Mouse (Mus musculus) hindbrain, embryonic 15.5 days (tissue): ENCODE measurements around the gene Pcdh9. TPM values are rescaled to one million over a fixed set of nuclear protein-coding genes. Genes with fewer than 3 reads are reported as not detected.

Source experiments
- ATAC-seq: fragments of 200-750 bp; cut with Nextera tagmentation; 2 replicates; pipeline ENCODE4 v1.8.0; 2017; ENCODE audit warnings: low read depth, moderate number of reproducible peaks, moderate TSS enrichment; ENCODE audit not compliant: low FRiP score
- H3K27ac ChIP-seq: fragments of 300-500 bp; sonication (generic); replicated peaks from 2 replicates; pipeline ENCODE4 v1.5.1; 2015; ENCODE audit warnings: mild to moderate bottlenecking, inconsistent platforms
- H3K27me3 ChIP-seq: fragments of 300-500 bp; sonication (generic); 2 replicates; pipeline ENCODE4 v1.6.1; 2015; ENCODE audit warnings: control low read depth, inconsistent platforms
- H3K36me3 ChIP-seq: fragments of 300-500 bp; sonication (generic); 2 replicates; pipeline ENCODE4 v1.6.1; 2015; ENCODE audit warnings: control low read depth, inconsistent platforms
- H3K4me1 ChIP-seq: fragments of 300-500 bp; sonication (generic); replicated peaks from 2 replicates; pipeline ENCODE4 v1.6.1; 2015; ENCODE audit warnings: control low read depth, inconsistent platforms
- H3K4me2 ChIP-seq: fragments of 300-500 bp; sonication (generic); 2 replicates; pipeline ENCODE4 v1.6.1; 2015; ENCODE audit warnings: moderate library complexity, mild to moderate bottlenecking, inconsistent platforms
- H3K4me3 ChIP-seq: fragments of 300-500 bp; sonication (generic); 2 replicates; pipeline ENCODE4 v1.5.1; 2015; ENCODE audit warnings: mild to moderate bottlenecking, inconsistent platforms
- H3K9ac ChIP-seq: fragments of 300-500 bp; sonication (generic); 2 replicates; pipeline ENCODE4 v1.6.1; 2015; ENCODE audit warnings: inconsistent platforms
- H3K9me3 ChIP-seq: fragments of 300-500 bp; sonication (generic); 2 replicates; pipeline ENCODE4 v1.6.1; 2016; ENCODE audit warnings: control low read depth, inconsistent platforms
- WGBS: fragments of 180-500 bp; shearing (Covaris S2); methylation state at CpG from one replicate; pipeline ENCODE4 v1.1.7; 2015; 5-methylcytosine and 5-hydroxymethylcytosine counted together
- polyA plus RNA-seq: library from polyadenylated mRNA; unstranded; fragments of >200 nt; fragmentation: Nextera tagmentation; extraction: Ambion mirVana; gene quantifications from 2 replicates; pipeline ENCODE4 v1.2.1, GENCODE M21; 2015

Pcdh9 gene
- polyA plus RNA-seq, 1 experiment from 2014 or later = 182 TPM

DNA sequence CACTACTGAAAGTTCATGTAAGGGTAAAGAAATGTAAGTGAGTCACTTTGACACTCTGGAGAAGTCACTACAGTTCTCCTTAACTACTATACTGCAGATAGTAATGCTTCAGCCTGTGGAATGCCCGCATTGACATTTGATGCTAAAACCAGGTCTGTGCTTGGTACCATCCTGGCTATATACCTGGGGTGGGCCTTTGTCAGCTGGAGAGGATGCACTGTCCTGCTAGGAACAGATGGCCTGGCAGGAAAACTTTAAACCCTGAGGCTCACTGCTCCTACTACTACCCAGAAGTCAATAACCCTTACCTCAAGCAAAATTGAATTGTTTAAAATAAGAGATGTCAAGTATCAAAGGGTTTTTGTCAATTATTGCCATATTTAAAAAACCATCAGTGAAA lies 14.5 kb downstream of the Pcdh9 start:
- WGBS = 89% methylated on average over 1 of the region's 1 CpGs
- no peak overlapping the region for H3K4me3 ChIP-seq

DNA sequence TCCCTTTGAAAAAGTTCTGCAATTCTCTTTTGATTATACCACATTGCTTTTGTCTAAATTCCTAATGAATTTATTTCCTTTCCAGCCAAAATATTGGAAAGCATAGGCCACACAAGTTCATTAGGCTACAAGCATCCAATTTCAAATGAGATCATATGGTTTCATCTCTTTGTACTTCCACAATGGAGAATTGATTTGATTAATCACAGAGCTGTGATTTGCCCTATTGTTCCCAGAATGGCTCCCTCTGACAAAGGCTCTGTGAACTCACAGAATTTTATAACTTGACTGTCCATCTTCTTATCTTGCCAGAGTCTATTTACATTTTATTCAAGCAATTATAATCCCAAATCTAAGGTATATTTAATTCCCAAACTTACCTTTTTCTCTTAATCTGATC lies 22.3 kb downstream of the Pcdh9 start:
- no peak for ATAC-seq
- H3K4me2 ChIP-seq = no peak overlapping the region
- H3K27ac ChIP-seq = no peak overlapping the region
- no peaks in the 10 kb centered on the region for H3K4me1 ChIP-seq
- no peaks in the 10 kb centered on the region for H3K9me3 ChIP-seq
- no peak overlapping the region for H3K4me3 ChIP-seq
- no peaks in the 10 kb centered on the region for H3K27me3 ChIP-seq
- H3K9ac ChIP-seq = no peak overlapping the region
- H3K36me3 ChIP-seq = no peaks in the 10 kb centered on the region

More for the DNA sequence above, 14.5 kb downstream of the Pcdh9 start:
- Histone ChIP-seq H3K9me3 (no peaks in the 10 kb centered on the region), H3K4me1 (0 out of 2 replicates have a peak, but pooled peaks cover 2% of the 10 kb centered on the region), H3K27ac (no peak overlapping the region), H3K36me3 (no peaks in the 10 kb centered on the region), H3K27me3 (no peaks in the 10 kb centered on the region), H3K9ac (no peak overlapping the region), H3K4me2 (no peak overlapping the region)
- ATAC-seq = no peak

DNA sequence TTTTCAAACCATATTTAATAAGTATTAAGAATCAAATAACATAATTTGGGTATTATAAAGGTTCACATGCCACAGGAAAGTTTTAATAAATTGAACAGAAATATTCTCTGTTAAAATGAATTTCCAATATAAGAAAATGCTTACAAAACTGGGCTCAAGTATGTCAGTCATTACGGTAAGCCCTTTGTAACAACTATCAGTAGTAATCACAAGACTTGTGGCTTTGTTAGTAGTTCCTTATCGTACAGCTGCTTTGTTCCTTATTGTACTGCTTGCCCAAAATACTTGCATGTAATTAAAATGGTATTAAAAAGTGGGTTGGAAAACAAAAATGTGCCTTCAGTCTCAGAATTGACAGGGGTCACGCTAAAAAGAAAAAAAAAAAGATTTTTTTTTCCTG lies 32.4 kb downstream of the Pcdh9 start:
- H3K27ac ChIP-seq = no peak overlapping the region
- no peak overlapping the region for H3K4me3 ChIP-seq
- H3K9me3 ChIP-seq = no peaks in the 10 kb centered on the region
- H3K4me2 ChIP-seq = no peak overlapping the region
- no peaks in the 10 kb centered on the region for H3K4me1 ChIP-seq
- no peak overlapping the region for H3K9ac ChIP-seq
- no peaks in the 10 kb centered on the region for H3K27me3 ChIP-seq
- no peaks in the 10 kb centered on the region for H3K36me3 ChIP-seq
- ATAC-seq = no peak
- WGBS = 77% methylated on average over 3 of the region's 3 CpGs

DNA sequence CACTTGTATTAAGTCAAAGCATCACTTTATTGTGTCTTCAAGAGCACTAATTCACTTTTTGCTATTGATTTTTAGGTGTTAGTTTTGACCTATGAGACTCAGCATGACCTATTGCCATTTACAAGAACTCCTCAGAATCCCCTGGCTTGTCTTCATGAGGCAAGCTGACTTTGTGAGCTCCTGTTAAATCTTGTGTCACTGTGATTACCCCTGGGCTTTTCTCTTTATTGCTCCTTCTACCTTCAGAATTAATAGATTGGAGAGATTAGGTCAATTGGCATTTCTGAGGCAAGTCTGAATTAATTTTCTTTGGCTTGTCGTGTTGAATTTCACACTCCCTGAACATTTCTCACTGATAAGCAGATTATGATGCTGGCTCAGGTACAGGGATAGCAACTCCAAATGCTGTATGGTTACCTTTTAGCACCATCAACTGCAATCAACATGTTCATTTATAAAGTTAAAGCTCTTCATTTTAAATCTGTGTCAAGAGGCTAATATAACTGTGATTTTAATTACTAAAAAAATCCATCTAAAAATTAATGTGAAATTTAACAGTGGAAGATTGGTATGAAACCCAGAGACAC lies 44.3 kb downstream of the Pcdh9 start:
- ATAC-seq = no peak
- WGBS = 22% methylated on average over 1 of the region's 1 CpGs
- H3K9me3 ChIP-seq = no peaks in the 10 kb centered on the region
- no peak overlapping the region for H3K4me3 ChIP-seq
- no peaks in the 10 kb centered on the region for H3K36me3 ChIP-seq
- H3K27ac ChIP-seq = no peak overlapping the region
- H3K4me1 ChIP-seq = no peaks in the 10 kb centered on the region
- H3K27me3 ChIP-seq = no peaks in the 10 kb centered on the region
- no peak overlapping the region for H3K4me2 ChIP-seq
- H3K9ac ChIP-seq = no peak overlapping the region

DNA sequence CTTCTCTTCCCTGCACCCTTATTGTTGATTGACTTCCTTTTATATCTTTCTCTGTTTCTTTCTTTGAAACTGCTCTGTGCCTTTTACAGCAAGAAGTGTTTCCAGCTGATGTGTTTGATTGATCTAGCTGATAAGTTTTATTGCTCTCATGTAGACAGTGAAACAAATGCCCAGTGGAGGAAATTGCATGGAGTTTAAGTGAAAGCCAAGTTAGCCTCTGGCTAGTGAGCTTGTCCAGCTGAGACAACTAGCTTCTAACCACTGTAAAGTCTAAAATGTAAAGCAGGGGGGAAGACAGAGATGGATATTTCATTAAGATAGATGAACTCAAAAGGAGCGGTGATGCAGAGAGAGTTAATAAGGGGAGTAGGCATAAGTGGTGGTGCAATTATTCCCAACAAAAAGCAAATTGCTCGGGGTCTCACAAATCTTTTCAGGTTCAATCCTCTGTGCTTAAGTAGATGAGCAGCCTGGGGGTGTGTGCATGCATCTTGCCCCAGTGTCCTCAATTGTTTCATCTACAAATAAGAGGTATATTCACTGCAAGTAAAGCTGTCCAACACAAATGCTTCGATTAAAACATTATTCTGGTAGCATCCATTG lies 47.7 kb downstream of the Pcdh9 start:
- Histone ChIP-seq H3K4me1 (no peaks in the 10 kb centered on the region), H3K27me3 (no peaks in the 10 kb centered on the region), H3K4me3 (no peak overlapping the region), H3K36me3 (no peaks in the 10 kb centered on the region), H3K9me3 (no peaks in the 10 kb centered on the region), H3K27ac (no peak overlapping the region), H3K9ac (no peak overlapping the region), H3K4me2 (no peak overlapping the region)
- 27% methylated on average over 3 of the region's 3 CpGs for WGBS
- ATAC-seq = no peak

DNA sequence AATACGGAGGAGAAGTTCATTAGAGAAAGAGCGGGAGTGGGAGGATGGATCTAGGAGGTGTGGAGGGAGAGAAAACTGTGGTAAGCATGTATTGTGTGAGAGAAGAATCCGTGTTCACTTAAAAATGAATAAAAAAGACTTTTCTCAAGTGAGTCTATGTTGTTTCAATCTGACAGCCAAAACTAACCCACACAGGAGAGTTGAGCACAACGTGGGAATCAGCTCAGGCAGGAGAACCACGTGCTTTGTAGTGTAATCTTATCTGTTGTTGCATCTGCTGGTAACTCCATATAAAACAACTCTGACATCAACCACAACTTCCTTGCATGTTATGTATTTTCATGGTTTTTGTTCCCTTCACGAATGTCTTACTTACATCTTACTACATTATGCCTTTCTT lies 58.0 kb downstream of the Pcdh9 start:
- H3K27me3 ChIP-seq = no peaks in the 10 kb centered on the region
- H3K4me3 ChIP-seq = no peak overlapping the region
- WGBS = 82% methylated on average over 6 of the region's 6 CpGs
- ATAC-seq = no peak
- H3K9me3 ChIP-seq = no peaks in the 10 kb centered on the region
- no peak overlapping the region for H3K9ac ChIP-seq
- no peak overlapping the region for H3K4me2 ChIP-seq
- H3K36me3 ChIP-seq = no peaks in the 10 kb centered on the region
- no peaks in the 10 kb centered on the region for H3K4me1 ChIP-seq
- no peak overlapping the region for H3K27ac ChIP-seq

DNA sequence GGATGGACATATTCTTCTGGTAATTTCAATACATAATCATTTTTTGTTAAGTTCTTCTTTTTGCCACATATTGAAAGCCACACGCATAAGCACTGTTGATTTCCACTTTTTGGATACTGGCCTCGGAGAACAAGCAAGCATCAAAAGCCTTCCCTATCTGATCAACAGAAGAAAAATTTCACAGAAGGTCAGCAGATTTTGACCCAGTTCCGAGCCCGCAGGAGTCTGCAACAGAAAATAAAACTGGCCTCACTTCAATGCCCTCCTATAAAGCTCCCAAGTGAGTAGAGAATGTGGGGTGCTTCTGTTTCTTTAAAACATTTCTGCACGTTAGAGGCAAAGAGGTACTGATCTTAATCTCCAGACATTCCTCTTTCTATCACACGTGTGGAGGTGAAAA lies 63.3 kb downstream of the Pcdh9 start:
- Histone ChIP-seq H3K36me3 (no peaks in the 10 kb centered on the region), H3K27me3 (no peaks in the 10 kb centered on the region), H3K4me2 (no peak overlapping the region), H3K27ac (no peak overlapping the region), H3K4me1 (peaks cover 9% of the 10 kb centered on the region), H3K9me3 (no peaks in the 10 kb centered on the region), H3K9ac (no peak overlapping the region), H3K4me3 (no peak overlapping the region)
- WGBS = 49% methylated on average over 6 of the region's 6 CpGs
- ATAC-seq = no peak

DNA sequence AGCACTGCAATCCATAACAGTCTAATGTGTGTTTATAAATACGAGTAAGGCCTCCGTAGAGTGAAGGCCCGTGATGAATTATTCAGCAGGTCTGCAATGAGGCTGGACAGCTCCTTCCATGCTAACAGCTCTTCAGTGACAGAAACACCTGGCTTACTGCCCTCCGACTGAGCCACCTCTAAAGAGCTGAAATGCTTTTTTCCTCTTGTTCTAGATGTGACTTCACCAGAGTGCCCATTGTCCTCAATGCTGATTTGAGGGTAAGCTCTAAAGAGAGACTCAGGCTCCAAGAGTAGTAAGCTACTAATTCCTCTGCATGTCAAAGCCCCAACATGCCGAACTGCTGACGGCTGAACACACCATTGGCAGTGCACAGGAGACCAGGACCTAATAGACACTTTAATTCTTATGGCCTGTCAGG lies 64.4 kb downstream of the Pcdh9 start:
- no peaks in the 10 kb centered on the region for H3K27me3 ChIP-seq
- H3K27ac ChIP-seq = 0 out of 2 replicates have a peak overlapping the region, but pooled peaks have one; percentile 14
- H3K4me2 ChIP-seq = peak overlapping the region; percentile 9; the same call in 1 of the 2 replicates
- peak; percentile 61; the same call in 1 of the 2 replicates for ATAC-seq
- WGBS = 25% methylated on average over 6 of the region's 6 CpGs
- no peaks in the 10 kb centered on the region for H3K9me3 ChIP-seq
- peaks cover 9% of the 10 kb centered on the region for H3K4me1 ChIP-seq
- H3K4me3 ChIP-seq = no peak overlapping the region
- H3K36me3 ChIP-seq = no peaks in the 10 kb centered on the region
- H3K9ac ChIP-seq = no peak overlapping the region

DNA sequence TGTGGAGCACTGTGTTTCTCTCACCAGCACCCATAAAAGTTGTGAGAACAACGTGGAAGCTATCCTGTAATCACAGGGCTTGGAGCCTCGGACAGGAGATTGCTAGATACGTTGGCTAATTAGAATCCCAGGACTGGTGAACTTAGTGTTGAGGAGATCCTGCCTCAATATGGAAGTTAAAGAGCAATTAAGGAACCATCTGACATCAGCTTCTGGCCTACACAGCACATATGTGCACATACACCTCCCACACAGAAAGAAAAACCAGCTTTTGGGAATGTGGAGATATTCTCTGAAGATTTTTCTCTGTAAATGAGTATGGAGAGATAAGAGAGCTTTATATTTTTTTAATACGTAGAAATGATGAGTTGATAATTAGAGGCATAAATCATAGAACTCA lies 71.6 kb downstream of the Pcdh9 start:
- Histone ChIP-seq H3K4me2 (no peak overlapping the region), H3K36me3 (no peaks in the 10 kb centered on the region), H3K9ac (no peak overlapping the region), H3K27me3 (no peaks in the 10 kb centered on the region), H3K9me3 (no peaks in the 10 kb centered on the region), H3K27ac (no peak overlapping the region), H3K4me1 (no peaks in the 10 kb centered on the region), H3K4me3 (no peak overlapping the region)
- WGBS = 82% methylated on average over 4 of the region's 4 CpGs
- no peak for ATAC-seq

DNA sequence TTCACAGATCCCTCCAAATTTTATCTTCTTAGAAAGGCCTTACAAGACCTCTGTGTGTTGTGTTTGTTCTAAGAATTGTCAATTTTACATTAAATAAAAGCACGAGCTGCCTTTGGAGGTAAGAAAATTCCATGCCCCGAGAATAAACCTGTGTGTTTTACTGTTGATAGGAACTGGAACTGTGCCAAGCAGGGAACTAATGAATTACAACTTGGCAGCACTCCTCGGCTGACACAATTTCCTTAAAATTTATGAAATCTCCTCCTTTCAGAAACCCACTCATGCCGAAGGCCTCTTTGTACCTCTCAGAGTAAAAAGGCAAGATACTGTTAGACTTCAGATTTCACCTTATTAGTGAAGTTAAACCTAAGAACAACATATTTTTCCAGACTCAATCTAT lies 72.9 kb downstream of the Pcdh9 start:
- Histone ChIP-seq H3K27me3 (no peaks in the 10 kb centered on the region), H3K36me3 (no peaks in the 10 kb centered on the region), H3K4me1 (no peaks in the 10 kb centered on the region), H3K9me3 (no peaks in the 10 kb centered on the region), H3K4me3 (no peak overlapping the region), H3K27ac (no peak overlapping the region), H3K9ac (no peak overlapping the region), H3K4me2 (no peak overlapping the region)
- no peak for ATAC-seq
- WGBS = 31% methylated on average over 4 of the region's 4 CpGs

DNA sequence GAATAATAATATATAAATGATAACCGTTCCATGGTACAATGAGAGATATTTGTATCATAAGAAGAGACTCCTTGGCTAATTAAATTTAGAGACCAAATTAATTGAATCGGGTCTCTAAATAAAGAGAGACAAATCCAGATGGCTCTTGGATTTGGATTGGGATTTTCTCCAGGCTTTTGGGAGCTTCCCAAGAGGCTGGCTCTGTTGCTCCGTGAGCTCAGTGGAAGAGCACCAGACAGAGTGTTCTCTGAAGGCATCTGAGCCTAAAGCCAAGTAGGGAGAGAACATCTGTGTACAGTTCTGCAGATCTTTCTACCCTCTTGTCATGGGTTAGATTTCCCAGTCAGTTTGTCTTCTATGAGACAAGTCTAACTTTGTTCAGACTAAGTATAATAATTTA lies 95.9 kb downstream of the Pcdh9 start:
- ATAC-seq = no peak
- H3K4me2 ChIP-seq = no peak overlapping the region
- no peak overlapping the region for H3K9ac ChIP-seq
- WGBS = 81% methylated on average over 3 of the region's 3 CpGs
- H3K4me1 ChIP-seq = no peaks in the 10 kb centered on the region
- no peak overlapping the region for H3K27ac ChIP-seq
- no peaks in the 10 kb centered on the region for H3K9me3 ChIP-seq
- H3K4me3 ChIP-seq = no peak overlapping the region
- no peaks in the 10 kb centered on the region for H3K36me3 ChIP-seq
- H3K27me3 ChIP-seq = no peaks in the 10 kb centered on the region

DNA sequence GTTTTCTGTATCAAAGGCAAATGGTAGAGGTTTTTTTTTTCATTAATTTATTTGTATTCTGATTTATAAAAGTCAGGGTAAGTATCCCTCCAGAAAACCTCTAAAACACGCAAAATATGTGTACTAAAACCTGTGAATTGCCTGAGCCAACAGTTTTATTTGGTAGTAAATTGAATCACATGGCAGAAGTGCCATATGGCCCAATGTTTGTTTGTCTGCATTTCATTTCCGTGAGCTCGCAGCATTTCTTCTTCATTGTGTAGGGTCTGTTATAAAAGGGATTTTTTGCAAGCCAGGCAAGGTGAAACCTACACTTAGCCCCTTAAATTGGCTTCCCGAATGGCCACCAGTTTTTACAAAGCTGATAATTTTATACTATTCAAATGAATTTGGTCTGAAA lies 104.2 kb downstream of the Pcdh9 start:
- Histone ChIP-seq H3K4me1 (no peaks in the 10 kb centered on the region), H3K9me3 (no peaks in the 10 kb centered on the region), H3K27ac (no peak overlapping the region), H3K9ac (no peak overlapping the region), H3K36me3 (no peaks in the 10 kb centered on the region), H3K27me3 (no peaks in the 10 kb centered on the region), H3K4me3 (no peak overlapping the region), H3K4me2 (no peak overlapping the region)
- 73% methylated on average over 4 of the region's 4 CpGs for WGBS
- ATAC-seq = no peak

DNA sequence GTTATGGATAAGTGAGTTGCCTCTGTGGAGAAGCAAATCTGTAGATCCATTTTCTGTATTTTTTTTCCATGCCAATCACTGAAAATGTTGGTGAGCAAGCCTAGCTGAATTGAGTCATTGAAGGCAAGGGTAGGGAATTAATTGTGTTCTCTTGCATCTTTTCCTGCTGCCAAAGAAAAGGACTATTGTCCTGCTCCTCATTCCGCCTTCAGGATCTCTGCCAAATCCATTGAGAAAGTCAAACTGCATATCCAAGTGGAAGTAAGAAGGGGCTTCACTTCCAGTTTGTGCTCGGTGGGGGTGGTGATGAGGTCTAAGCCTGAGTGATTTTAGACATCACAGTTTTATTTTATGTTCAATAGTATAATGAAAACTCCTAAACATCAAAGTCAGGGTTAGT lies 105.4 kb downstream of the Pcdh9 start:
- no peaks in the 10 kb centered on the region for H3K36me3 ChIP-seq
- H3K27ac ChIP-seq = no peak overlapping the region
- no peaks in the 10 kb centered on the region for H3K27me3 ChIP-seq
- no peaks in the 10 kb centered on the region for H3K4me1 ChIP-seq
- H3K4me2 ChIP-seq = no peak overlapping the region
- no peak overlapping the region for H3K4me3 ChIP-seq
- no peak overlapping the region for H3K9ac ChIP-seq
- WGBS = 24% methylated on average over 2 of the region's 2 CpGs
- H3K9me3 ChIP-seq = no peaks in the 10 kb centered on the region
- 0 out of 2 replicates have a peak, but pooled peaks have one; percentile 66 for ATAC-seq
